Mouse (Mus musculus) Patski (cell line): ENCODE measurements around the gene Cchcr1. TPM values are rescaled to one million over a fixed set of nuclear protein-coding genes. Genes with fewer than 3 reads are reported as not detected.

ENCODE experiments used
- ATAC-seq: fragments of 100-300 bp; one replicate; pipeline ENCODE4 v1.8.0; 2021
- CTCF ChIA-PET: fragments of 350-600 bp; sonication (Branson Sonifier 250); formaldehyde crosslinking; loops from one replicate; lab custom pipeline; 2022; ENCODE audit warnings: inconsistent platforms; lab: Charles Lee
- POLR2A ChIA-PET: fragments of 350-600 bp; sonication (Branson Sonifier 250); formaldehyde crosslinking; loops from one replicate; lab custom pipeline; 2022; ENCODE audit warnings: antibody characterized with exemption, inconsistent platforms; lab: Charles Lee
- DNase-seq: peaks from one replicate; pipeline ENCODE4 v3.0.0-alpha.2; 2011; ENCODE audit warnings: low read depth, low spot score
- H3K27me3 ChIP-seq: fragments of 371-371 bp; one replicate; pipeline ENCODE4 v1.5.1; 2021
- CTCF ChIP-seq: fragments of 100-300 bp; IDR thresholded peaks from one replicate; pipeline ENCODE4 v1.5.1; 2021
- in situ Hi-C: fragments of 300-500 bp; cut with MboI; formaldehyde crosslinking; loops from 3 replicates; pipeline ENCODE4 v1.11.1; 2018; ENCODE audit warnings: low pct_unique_long_range_greater_than_20kb, mixed read lengths
- polyA plus RNA-seq: library from polyadenylated mRNA; unstranded; gene quantifications from one replicate; pipeline ENCODE4 v1.2.3, GENCODE M21; 2021

The Cchcr1 gene
- polyA plus RNA-seq, 1 experiment from 2014 or later = 44.8 TPM

DNA sequence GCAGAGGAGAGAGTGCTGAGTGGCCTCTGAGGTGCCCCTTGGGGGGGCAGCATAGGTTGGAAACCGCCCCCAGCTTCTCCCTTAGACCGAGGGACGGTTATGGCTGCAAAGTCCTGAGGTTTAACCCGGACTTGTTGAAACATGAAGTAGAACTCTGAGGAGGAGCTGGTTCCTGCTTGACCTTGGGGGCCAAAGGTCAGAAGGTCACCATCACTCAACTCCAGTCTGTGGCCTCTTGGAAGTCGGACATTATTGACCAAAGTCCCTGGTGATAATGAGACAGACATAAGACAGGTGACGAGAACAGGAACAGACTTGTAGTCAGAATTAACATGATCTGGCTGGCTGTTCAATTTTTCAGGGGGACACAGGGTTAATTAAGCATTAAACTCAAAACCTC, 2.1 kb upstream of the Cchcr1 start:
- DNase-seq (no peak), ATAC-seq (no peak)
- in situ Hi-C loops = no loop called here
- H3K27me3 ChIP-seq = no peaks in the 10 kb centered on the region
- ChIA-PET CTCF (interaction anchor here (1.2 to 5.1 kb wide), 6 partner anchors 14 to 30 kb away, joined by 3 to 16 read pairs (median 6); no protein-coding TSS in a partner anchor), POLR2A (no interaction called here)
- TF ChIP-seq CTCF = no peak

GRCm38 (mm10) chr17:35515911-35516640, 824 bp upstream of the Cchcr1 start:
- H3K27me3 ChIP-seq = no peaks in the 10 kb centered on the region
- ChIA-PET CTCF (interaction anchor here (1.2 to 5.1 kb wide), 4 partner anchors 14 to 32 kb away, joined by 3 to 16 read pairs (median 5); no protein-coding TSS in a partner anchor), POLR2A (no interaction called here)
- DNase-seq = no peak
- in situ Hi-C loops = no loop called here
- TF ChIP-seq CTCF = no peak
- no peak for ATAC-seq

DNA sequence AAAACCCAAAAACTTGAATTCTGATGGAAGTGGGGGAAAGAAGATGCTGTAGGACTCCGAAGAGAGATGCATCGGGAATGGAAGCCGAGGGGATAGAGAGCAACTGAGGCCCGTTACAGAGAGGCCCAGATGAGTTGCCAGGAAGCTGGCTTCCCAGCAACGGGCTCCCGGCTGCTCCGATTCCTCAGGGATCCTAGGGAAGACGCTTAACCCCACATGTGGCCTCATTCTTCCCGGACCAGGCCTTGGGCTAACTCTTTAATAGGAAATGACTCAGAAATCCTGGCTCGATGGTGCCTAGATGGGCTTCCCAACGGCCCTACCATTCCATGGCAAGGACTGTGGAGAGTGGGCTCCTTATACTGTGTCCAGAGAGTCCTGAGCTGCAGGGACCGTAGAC, 626 bp downstream of the Cchcr1 start:
- no peak for ATAC-seq
- DNase-seq = no peak
- in situ Hi-C loops = no loop called here
- no peaks in the 10 kb centered on the region for H3K27me3 ChIP-seq
- no peak for TF ChIP-seq CTCF
- CTCF ChIA-PET = interaction anchor here (1.4 to 1.5 kb wide), 2 partner anchors 13 to 17 kb away, joined by 3 to 5 read pairs; no protein-coding TSS in a partner anchor
- POLR2A ChIA-PET = interaction anchor here (0.5 kb wide), 1 partner anchor 1387 kb away, joined by 3 read pairs; no protein-coding TSS in a partner anchor

- in situ Hi-C loops = no loop called here
- ATAC-seq (no peak), DNase-seq (no peak)
- TF ChIP-seq CTCF = no peak
- H3K27me3 ChIP-seq = no peaks in the 10 kb centered on the region
- CTCF ChIA-PET = interaction anchor here (2.2 kb wide), 1 partner anchor 11 kb away, joined by 5 read pairs; no protein-coding TSS in a partner anchor
- POLR2A ChIA-PET = no interaction called here
Measured at GRCm38 (mm10) chr17:35524354-35524753, 7.5 kb downstream of the Cchcr1 start.

- no peaks in the 10 kb centered on the region for H3K27me3 ChIP-seq
- CTCF ChIA-PET = no interaction called here
- POLR2A ChIA-PET = no interaction called here
- TF ChIP-seq CTCF = no peak
- ATAC-seq = no peak
- no peak for DNase-seq
- in situ Hi-C loops = no loop called here
Measured at GRCm38 (mm10) chr17:35526644-35527043, 9.7 kb downstream of the Cchcr1 start.

- no peaks in the 10 kb centered on the region for H3K27me3 ChIP-seq
- POLR2A ChIA-PET = no interaction called here
- ATAC-seq (no peak), DNase-seq (no peak)
- in situ Hi-C loops = no loop called here
- TF ChIP-seq CTCF = no peak
- CTCF ChIA-PET = interaction anchor here (4.3 kb wide), 1 partner anchor 12 kb away, joined by 34 read pairs; no protein-coding TSS in a partner anchor
Measured at GRCm38 (mm10) chr17:35532360-35532759, 15.5 kb downstream of the Cchcr1 start.

- no peak for DNase-seq
- POLR2A ChIA-PET = no interaction called here
- in situ Hi-C loops = no loop called here
- CTCF ChIA-PET = interaction anchor here (4.3 kb wide), 1 partner anchor 12 kb away, joined by 34 read pairs; no protein-coding TSS in a partner anchor
- TF ChIP-seq CTCF = no peak
- no peaks in the 10 kb centered on the region for H3K27me3 ChIP-seq
- no peak for ATAC-seq
Measured at GRCm38 (mm10) chr17:35532901-35533300, 16.0 kb downstream of the Cchcr1 start, which contains the start of gene Psors1c2. Psors1c2 (plus strand) TSS chr17:35533201.

- in situ Hi-C loops = no loop called here
- ATAC-seq (peak; percentile 87), DNase-seq (no peak)
- H3K27me3 ChIP-seq = no peaks in the 10 kb centered on the region
- ChIA-PET POLR2A (interaction anchor here (1.1 kb wide), 1 partner anchor 584 kb away, joined by 4 read pairs; no protein-coding TSS in a partner anchor), CTCF (interaction anchor here (0.6 to 4.3 kb wide), 16 partner anchors 10 to 51 kb away, joined by 3 to 34 read pairs (median 6); partner anchors contain the start of genes Cdsn and Tcf19)
- no peak for TF ChIP-seq CTCF
Measured at GRCm38 (mm10) chr17:35534343-35534742, 17.4 kb downstream of the Cchcr1 start.

- in situ Hi-C loops = no loop called here
- DNase-seq (no peak), ATAC-seq (no peak)
- no peaks in the 10 kb centered on the region for H3K27me3 ChIP-seq
- TF ChIP-seq CTCF = no peak
- POLR2A ChIA-PET = no interaction called here
- CTCF ChIA-PET = no interaction called here
Measured at GRCm38 (mm10) chr17:35537421-35537820, 20.5 kb downstream of the Cchcr1 start.

DNA sequence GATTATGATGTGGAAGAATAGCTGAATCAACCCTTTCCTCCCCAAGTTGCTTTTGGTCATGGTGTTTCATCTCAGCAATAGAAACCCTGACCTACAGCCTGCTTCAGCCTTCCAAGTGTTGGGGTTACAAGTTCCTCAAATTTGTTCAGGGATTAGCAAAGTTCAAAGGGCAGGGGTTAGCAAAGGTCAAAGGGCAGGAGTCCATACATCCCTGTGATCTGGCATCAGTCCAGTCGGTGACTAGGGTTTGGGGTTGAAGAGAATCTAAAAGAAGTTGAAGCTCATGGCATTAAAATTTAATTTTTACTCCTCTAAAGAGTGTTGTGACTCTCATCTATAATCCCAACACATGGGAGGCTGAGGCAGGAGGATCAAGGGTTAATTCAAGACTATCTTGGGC, 21.6 kb downstream of the Cchcr1 start:
- TF ChIP-seq CTCF = no peak
- no peak for ATAC-seq
- no peak for DNase-seq
- no peaks in the 10 kb centered on the region for H3K27me3 ChIP-seq
- in situ Hi-C loops = no loop called here
- POLR2A ChIA-PET = no interaction called here
- CTCF ChIA-PET = interaction anchor here (1.4 kb wide), 1 partner anchor 19 kb away, joined by 3 read pairs; no protein-coding TSS in a partner anchor

DNA sequence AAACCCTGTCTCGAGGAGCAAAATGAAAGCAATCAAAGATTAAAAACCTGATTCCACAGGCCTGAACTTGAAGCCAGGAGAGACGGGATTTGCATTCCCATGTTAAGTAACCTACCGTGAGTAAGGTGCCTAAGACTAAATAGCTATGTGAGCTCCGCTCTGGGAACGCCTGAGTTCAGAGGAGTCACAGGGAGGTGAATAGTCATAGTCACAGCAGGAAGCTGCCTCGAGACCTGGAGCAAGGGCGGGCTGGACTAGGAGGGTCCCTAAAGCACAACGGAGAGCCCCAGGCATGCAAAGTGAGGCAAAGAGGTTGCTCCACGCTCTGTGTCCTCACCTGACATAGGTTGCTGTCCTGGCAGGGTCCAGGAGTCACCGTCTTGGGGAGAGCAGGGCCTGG, 22.6 kb downstream of the Cchcr1 start:
- CTCF ChIA-PET = interaction anchor here (1.4 kb wide), 1 partner anchor 18 kb away, joined by 3 read pairs; no protein-coding TSS in a partner anchor

More for the DNA sequence above, 22.6 kb downstream of the Cchcr1 start:
- no peak for TF ChIP-seq CTCF
- DNase-seq (no peak), ATAC-seq (no peak)
- no peaks in the 10 kb centered on the region for H3K27me3 ChIP-seq
- in situ Hi-C loops = no loop called here
- POLR2A ChIA-PET = no interaction called here
